Mouse (Mus musculus): ENCODE measurements at regions not wholly inside any gene's neighbourhood (a gene's known extent, or its start where the extent isn't known, plus 50 kb on each side); places are given as distances from the start of the nearest gene placed in this dataset.

GRCm38 (mm10) chr9:93991141-93991540 is 546.7 kb downstream of the 1190002N15Rik start:
- H3K9me3 ChIP-seq (ENCODE audit: control insufficient read depth, low read length): no peaks in the 10 kb centered on the region
- H3K4me2 ChIP-seq (ENCODE audit: low read length): no peak overlapping the region
- no peak for ATAC-seq (ENCODE audit: insufficient number of reproducible peaks, insufficient read depth, low FRiP score, low read depth)
- H3K4me1 ChIP-seq (ENCODE audit: control insufficient read depth in 2 of 2, insufficient read depth in 2 of 2, low read length in 2 of 2): no peaks in the 10 kb centered on the region
- no peak overlapping the region for H3K4me3 ChIP-seq (ENCODE audit: control insufficient read depth in 1 of 2, insufficient read depth in 1 of 2, low read depth in 1 of 2, low read length in 2 of 2)
- no peak overlapping the region for H3K9ac ChIP-seq (ENCODE audit: low read length)
- 41% methylated on average over 1 of the region's 1 CpGs for WGBS
- H3K27ac ChIP-seq (replicated peaks in 1 of 2; ENCODE audit: control insufficient read depth in 1 of 2, insufficient read depth in 1 of 2, low read depth in 2 of 2, low read length in 2 of 2): no peak overlapping the region
- H3K36me3 ChIP-seq (ENCODE audit: control insufficient read depth, insufficient read depth, low read length): no peaks in the 10 kb centered on the region
- no peaks in the 10 kb centered on the region for H3K27me3 ChIP-seq (ENCODE audit: control insufficient read depth, insufficient read depth, low read length)

- H3K27ac ChIP-seq (replicated peaks in 1 of 2; ENCODE audit: control insufficient read depth in 1 of 2, insufficient read depth in 1 of 2, low read depth in 2 of 2, low read length in 2 of 2): no peak overlapping the region
- ATAC-seq (ENCODE audit: insufficient number of reproducible peaks, insufficient read depth, low FRiP score, low read depth): no peak
- H3K27me3 ChIP-seq (ENCODE audit: control insufficient read depth, insufficient read depth, low read length): no peaks in the 10 kb centered on the region
- H3K9ac ChIP-seq (ENCODE audit: low read length): no peak overlapping the region
- H3K4me3 ChIP-seq (ENCODE audit: control insufficient read depth in 1 of 2, insufficient read depth in 1 of 2, low read depth in 1 of 2, low read length in 2 of 2): no peak overlapping the region
- H3K4me1 ChIP-seq (ENCODE audit: control insufficient read depth in 2 of 2, insufficient read depth in 2 of 2, low read length in 2 of 2): no peaks in the 10 kb centered on the region
- H3K36me3 ChIP-seq (ENCODE audit: control insufficient read depth, insufficient read depth, low read length): no peaks in the 10 kb centered on the region
- H3K9me3 ChIP-seq (ENCODE audit: control insufficient read depth, low read length): no peaks in the 10 kb centered on the region
- H3K4me2 ChIP-seq (ENCODE audit: low read length): no peak overlapping the region
- WGBS: 40% methylated on average over 2 of the region's 2 CpGs
Measured at GRCm38 (mm10) chr9:93981136-93981535, 556.7 kb downstream of the 1190002N15Rik start.

DNA sequence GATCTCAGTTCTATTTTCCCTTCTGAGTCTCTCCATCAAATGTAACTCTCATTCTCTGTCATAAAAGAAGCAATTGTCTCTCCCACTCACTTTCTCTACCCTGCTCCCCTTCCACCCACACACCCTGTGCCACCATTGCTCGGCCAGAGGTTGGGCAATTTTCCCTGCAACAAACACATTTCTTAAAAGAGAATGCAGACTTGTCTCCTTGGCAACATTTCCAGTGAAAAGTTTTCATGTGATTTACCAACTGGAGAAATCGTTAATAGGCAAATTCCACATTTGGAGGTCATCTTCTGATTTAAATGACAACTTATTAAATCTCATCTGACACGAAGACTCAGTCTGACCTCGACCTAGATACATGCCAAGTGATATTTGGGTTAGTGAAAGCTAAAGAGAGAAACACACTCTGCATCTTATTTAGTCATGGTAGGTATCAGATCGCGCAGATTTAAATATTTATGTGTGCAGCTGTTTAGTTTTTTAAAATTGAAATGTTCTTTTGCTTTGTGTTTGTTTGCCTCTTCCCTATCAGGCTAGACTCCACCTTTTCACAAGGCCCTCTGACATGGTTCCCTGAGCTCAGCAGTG is 568.1 kb downstream of the 1190002N15Rik start:
- Histone ChIP-seq H3K4me1 (ENCODE audit: control insufficient read depth in 2 of 2, insufficient read depth in 2 of 2, low read length in 2 of 2) (no peaks in the 10 kb centered on the region), H3K9ac (ENCODE audit: low read length) (no peak overlapping the region), H3K27ac (replicated peaks in 1 of 2; ENCODE audit: control insufficient read depth in 1 of 2, insufficient read depth in 1 of 2, low read depth in 2 of 2, low read length in 2 of 2) (no peak overlapping the region), H3K36me3 (ENCODE audit: control insufficient read depth, insufficient read depth, low read length) (no peaks in the 10 kb centered on the region), H3K27me3 (ENCODE audit: control insufficient read depth, insufficient read depth, low read length) (no peaks in the 10 kb centered on the region), H3K4me2 (ENCODE audit: low read length) (no peak overlapping the region), H3K9me3 (ENCODE audit: control insufficient read depth, low read length) (no peaks in the 10 kb centered on the region), H3K4me3 (ENCODE audit: control insufficient read depth in 1 of 2, insufficient read depth in 1 of 2, low read depth in 1 of 2, low read length in 2 of 2) (no peak overlapping the region)
- 80% methylated on average over 6 of the region's 6 CpGs for WGBS
- ATAC-seq (ENCODE audit: insufficient number of reproducible peaks, insufficient read depth, low FRiP score, low read depth): no peak

DNA sequence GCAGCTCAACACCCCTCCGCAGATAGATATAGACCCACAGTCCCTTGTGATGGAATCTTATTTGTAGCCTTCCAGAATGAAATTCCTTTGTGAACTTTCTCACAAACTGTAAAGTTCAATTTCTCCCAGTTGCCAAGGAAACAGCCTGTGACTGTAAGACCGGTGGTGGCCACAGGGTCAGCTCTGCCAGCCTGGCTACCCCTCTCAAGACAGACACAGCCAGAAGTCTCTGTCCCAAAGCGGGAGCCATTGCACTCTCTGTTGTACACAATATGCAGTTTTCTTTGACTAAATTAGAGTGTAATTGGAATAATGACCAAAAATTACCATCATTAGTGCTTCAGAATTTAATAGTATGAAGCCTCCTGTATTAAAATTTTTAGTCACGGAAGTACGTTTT is 568.8 kb downstream of the 1190002N15Rik start:
- no peak for ATAC-seq (ENCODE audit: insufficient number of reproducible peaks, insufficient read depth, low FRiP score, low read depth)
- 82% methylated on average over 5 of the region's 5 CpGs for WGBS

GRCm38 (mm10) chr9:93955235-93956040 is 582.4 kb downstream of the 1190002N15Rik start:
- H3K4me2 ChIP-seq (ENCODE audit: low read length): no peak overlapping the region
- no peaks in the 10 kb centered on the region for H3K27me3 ChIP-seq (ENCODE audit: control insufficient read depth, insufficient read depth, low read length)
- no peaks in the 10 kb centered on the region for H3K4me1 ChIP-seq (ENCODE audit: control insufficient read depth in 2 of 2, insufficient read depth in 2 of 2, low read length in 2 of 2)
- no peaks in the 10 kb centered on the region for H3K36me3 ChIP-seq (ENCODE audit: control insufficient read depth, insufficient read depth, low read length)
- ATAC-seq (ENCODE audit: insufficient number of reproducible peaks, insufficient read depth, low FRiP score, low read depth): no peak
- no peak overlapping the region for H3K4me3 ChIP-seq (ENCODE audit: control insufficient read depth in 1 of 2, insufficient read depth in 1 of 2, low read depth in 1 of 2, low read length in 2 of 2)
- no peak overlapping the region for H3K9ac ChIP-seq (ENCODE audit: low read length)
- H3K9me3 ChIP-seq (ENCODE audit: control insufficient read depth, low read length): no peaks in the 10 kb centered on the region
- H3K27ac ChIP-seq (replicated peaks in 1 of 2; ENCODE audit: control insufficient read depth in 1 of 2, insufficient read depth in 1 of 2, low read depth in 2 of 2, low read length in 2 of 2): peak overlapping the region; percentile 37 to 49; a peak in 1 of 4 replicates

More for the DNA sequence above, 568.8 kb downstream of the 1190002N15Rik start:
- Histone ChIP-seq H3K27ac (replicated peaks in 1 of 2; ENCODE audit: control insufficient read depth in 1 of 2, insufficient read depth in 1 of 2, low read depth in 2 of 2, low read length in 2 of 2) (no peak overlapping the region), H3K9me3 (ENCODE audit: control insufficient read depth, low read length) (no peaks in the 10 kb centered on the region), H3K4me2 (ENCODE audit: low read length) (no peak overlapping the region), H3K36me3 (ENCODE audit: control insufficient read depth, insufficient read depth, low read length) (no peaks in the 10 kb centered on the region), H3K9ac (ENCODE audit: low read length) (no peak overlapping the region), H3K27me3 (ENCODE audit: control insufficient read depth, insufficient read depth, low read length) (no peaks in the 10 kb centered on the region), H3K4me1 (ENCODE audit: control insufficient read depth in 2 of 2, insufficient read depth in 2 of 2, low read length in 2 of 2) (no peaks in the 10 kb centered on the region), H3K4me3 (ENCODE audit: control insufficient read depth in 1 of 2, insufficient read depth in 1 of 2, low read depth in 1 of 2, low read length in 2 of 2) (no peak overlapping the region)

DNA sequence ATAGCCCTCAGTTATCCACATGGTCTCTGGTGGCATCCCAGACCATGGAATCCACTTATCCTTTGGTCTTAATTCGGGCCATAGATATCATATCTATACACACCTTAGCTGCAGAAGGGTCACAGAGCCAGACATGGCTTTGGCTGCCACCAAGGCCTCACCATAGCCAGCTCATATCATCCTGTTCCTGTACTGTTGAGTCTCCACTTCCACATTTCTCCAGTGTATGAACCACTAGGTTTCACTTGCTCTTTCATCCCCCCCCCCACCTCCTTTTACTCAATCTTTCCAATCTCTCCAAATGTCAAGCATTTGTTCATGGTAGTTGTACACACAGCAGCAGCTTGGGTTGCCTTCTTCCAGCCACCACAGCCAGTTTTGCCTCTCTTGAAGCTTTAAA is 589.2 kb downstream of the 1190002N15Rik start:
- ATAC-seq (ENCODE audit: insufficient number of reproducible peaks, insufficient read depth, low FRiP score, low read depth): no peak
- H3K36me3 ChIP-seq (ENCODE audit: control insufficient read depth, insufficient read depth, low read length): no peaks in the 10 kb centered on the region
- H3K9me3 ChIP-seq (ENCODE audit: control insufficient read depth, low read length): no peaks in the 10 kb centered on the region
- H3K4me1 ChIP-seq (ENCODE audit: control insufficient read depth in 2 of 2, insufficient read depth in 2 of 2, low read length in 2 of 2): no peaks in the 10 kb centered on the region
- H3K4me2 ChIP-seq (ENCODE audit: low read length): no peak overlapping the region
- H3K9ac ChIP-seq (ENCODE audit: low read length): no peak overlapping the region
- WGBS: 31% methylated on average over 1 of the region's 1 CpGs
- no peak overlapping the region for H3K27ac ChIP-seq (replicated peaks in 1 of 2; ENCODE audit: control insufficient read depth in 1 of 2, insufficient read depth in 1 of 2, low read depth in 2 of 2, low read length in 2 of 2)
- no peak overlapping the region for H3K4me3 ChIP-seq (ENCODE audit: control insufficient read depth in 1 of 2, insufficient read depth in 1 of 2, low read depth in 1 of 2, low read length in 2 of 2)
- H3K27me3 ChIP-seq (ENCODE audit: control insufficient read depth, insufficient read depth, low read length): no peaks in the 10 kb centered on the region

DNA sequence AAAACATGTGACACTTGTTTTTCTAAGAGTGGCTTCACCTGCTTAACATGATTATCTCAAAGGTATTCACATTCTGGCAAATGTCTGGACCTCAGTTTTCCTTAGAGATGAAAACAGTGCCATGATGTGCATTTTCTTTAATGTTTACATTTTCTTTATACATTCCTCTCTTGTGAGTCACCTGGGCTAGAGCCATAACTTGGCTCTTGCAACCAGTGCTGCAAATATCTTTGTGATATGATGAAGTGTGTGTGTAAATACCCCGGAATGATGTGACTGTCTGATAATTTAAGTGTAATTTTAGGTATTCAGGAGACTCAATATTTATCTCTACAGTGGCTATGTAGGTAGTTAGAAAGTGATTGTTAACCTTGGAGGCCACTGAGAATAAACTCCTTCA is 590.8 kb downstream of the 1190002N15Rik start:
- no peaks in the 10 kb centered on the region for H3K9me3 ChIP-seq (ENCODE audit: control insufficient read depth, low read length)
- no peaks in the 10 kb centered on the region for H3K36me3 ChIP-seq (ENCODE audit: control insufficient read depth, insufficient read depth, low read length)
- H3K4me3 ChIP-seq (ENCODE audit: control insufficient read depth in 1 of 2, insufficient read depth in 1 of 2, low read depth in 1 of 2, low read length in 2 of 2): no peak overlapping the region
- no peak overlapping the region for H3K27ac ChIP-seq (replicated peaks in 1 of 2; ENCODE audit: control insufficient read depth in 1 of 2, insufficient read depth in 1 of 2, low read depth in 2 of 2, low read length in 2 of 2)
- 38% methylated on average over 1 of the region's 1 CpGs for WGBS
- no peak overlapping the region for H3K9ac ChIP-seq (ENCODE audit: low read length)
- ATAC-seq (ENCODE audit: insufficient number of reproducible peaks, insufficient read depth, low FRiP score, low read depth): no peak
- no peaks in the 10 kb centered on the region for H3K4me1 ChIP-seq (ENCODE audit: control insufficient read depth in 2 of 2, insufficient read depth in 2 of 2, low read length in 2 of 2)
- no peaks in the 10 kb centered on the region for H3K27me3 ChIP-seq (ENCODE audit: control insufficient read depth, insufficient read depth, low read length)
- H3K4me2 ChIP-seq (ENCODE audit: low read length): no peak overlapping the region

Data from heart, embryonic 14.5 days (tissue).